Mouse (Mus musculus) embryonic fibroblast, embryonic 13.5 days (primary cell): ENCODE data around the gene Ihh. TPM values are rescaled to one million over a fixed set of nuclear protein-coding genes. Genes with fewer than 3 reads are reported as not detected.

Experiments used
- H3K27ac ChIP-seq: 2 replicates; pipeline ENCODE4 v1.5.1; 2012; ENCODE audit warnings: low read length, control low read depth, inconsistent platforms; ENCODE audit not compliant: insufficient read depth
- H3K4me1 ChIP-seq: 2 replicates; pipeline ENCODE4 v1.6.1; 2011; ENCODE audit warnings: low read length; ENCODE audit not compliant: control insufficient read depth, insufficient read depth
- H3K4me3 ChIP-seq: 2 replicates; pipeline ENCODE4 v1.5.1; 2011; ENCODE audit warnings: mild to moderate bottlenecking, control low read depth, low read length; ENCODE audit not compliant: insufficient read depth
- CTCF ChIP-seq: IDR thresholded peaks from 2 replicates; pipeline ENCODE4 v1.5.1; 2011; ENCODE audit warnings: mild to moderate bottlenecking, control low read depth, low read length, moderate library complexity, borderline replicate concordance; ENCODE audit not compliant: insufficient read depth
- POLR2A ChIP-seq: IDR thresholded peaks from 2 replicates; pipeline ENCODE4 v1.6.1; 2011; ENCODE audit warnings: low read depth, mild to moderate bottlenecking, control low read depth, low read length, moderate library complexity
- polyA plus RNA-seq: library from polyadenylated mRNA; stranded (reverse); fragments of >200 nt; gene quantifications from 2 replicates; pipeline ENCODE4 v1.2.4, GENCODE M21; 2011; ENCODE audit warnings: low read depth; ENCODE audit not compliant: missing spikeins, insufficient read length

Ihh gene
- polyA plus RNA-seq, 1 experiment: not detected

- Histone ChIP-seq H3K27ac (no peak overlapping the region), H3K4me1 (no peaks in the 10 kb centered on the region), H3K4me3 (no peak overlapping the region)
- no peak for TF ChIP-seq CTCF
- TF ChIP-seq POLR2A: no peak
These were observed 49.8 kb downstream of the Ihh start for GRCm38 (mm10) chr1:74901686-74902085.

- no peak for TF ChIP-seq CTCF
- no peak for TF ChIP-seq POLR2A
- H3K4me1 ChIP-seq: no peaks in the 10 kb centered on the region
- no peak overlapping the region for H3K27ac ChIP-seq
- no peak overlapping the region for H3K4me3 ChIP-seq
These were observed 50.9 kb downstream of the Ihh start for GRCm38 (mm10) chr1:74900341-74901285.

GRCm38 (mm10) chr1:74898656-74899431, 52.6 kb downstream of the Ihh start:
- no peak for TF ChIP-seq CTCF
- no peak for TF ChIP-seq POLR2A
- no peaks in the 10 kb centered on the region for H3K4me1 ChIP-seq
- H3K27ac ChIP-seq: no peak overlapping the region
- no peak overlapping the region for H3K4me3 ChIP-seq

- Histone ChIP-seq H3K4me3 (no peak overlapping the region), H3K4me1 (no peaks in the 10 kb centered on the region), H3K27ac (no peak overlapping the region)
- TF ChIP-seq POLR2A (no peak), CTCF (no peak)
These were observed 53.5 kb downstream of the Ihh start for GRCm38 (mm10) chr1:74897976-74898375.

Other genes starting within 250 kb of the Ihh start
- gene Cyp27a1, start 238.1 kb downstream of the Ihh start, polyA plus RNA-seq: 0.51 and 2.1 TPM in 2 replicates
- 0.26 and 0.32 TPM in 2 replicates for gene Prkag3, start 202.5 kb downstream of the Ihh start, polyA plus RNA-seq
- not detected in 2 replicates for gene Wnt6, start 179.8 kb downstream of the Ihh start, polyA plus RNA-seq
- gene Wnt10a, start 160.2 kb downstream of the Ihh start, polyA plus RNA-seq: 1.8 and 2.7 TPM in 2 replicates
- gene Cdk5r2, start 96.7 kb downstream of the Ihh start, polyA plus RNA-seq: not detected in 2 replicates
- gene Fev, start 66.3 kb downstream of the Ihh start, polyA plus RNA-seq: not detected in 2 replicates
- gene Cryba2, start 58.5 kb downstream of the Ihh start, polyA plus RNA-seq: not detected in 2 replicates
- gene Cfap65, start 16.1 kb downstream of the Ihh start, polyA plus RNA-seq: not detected in 2 replicates
- 9.1 and 10.3 TPM in 2 replicates for gene Nhej1, start 173.5 kb upstream of the Ihh start, polyA plus RNA-seq
- 0.42 TPM in 1 of 2 replicates, not detected in the other for gene Slc23a3, start 182.2 kb upstream of the Ihh start, polyA plus RNA-seq
- 34.2 and 40.9 TPM in 2 replicates for gene Cnppd1, start 191.0 kb upstream of the Ihh start, polyA plus RNA-seq
- gene Retreg2, start 191.1 kb upstream of the Ihh start, polyA plus RNA-seq: 31.9 and 44.3 TPM in 2 replicates
- gene Zfand2b, start 217.0 kb upstream of the Ihh start, polyA plus RNA-seq: 11.8 and 14.8 TPM in 2 replicates
- 7.0 and 13.4 TPM in 2 replicates for gene Abcb6, start 228.7 kb upstream of the Ihh start, polyA plus RNA-seq
- gene Ankzf1, start 240.5 kb upstream of the Ihh start, polyA plus RNA-seq: 10.1 and 15.6 TPM in 2 replicates
- gene Atg9a, start 240.5 kb upstream of the Ihh start, polyA plus RNA-seq: 31.1 and 32.6 TPM in 2 replicates